24 mouse cellular contexts compared by ENCODE assay signal in the genomic region with DNA sequence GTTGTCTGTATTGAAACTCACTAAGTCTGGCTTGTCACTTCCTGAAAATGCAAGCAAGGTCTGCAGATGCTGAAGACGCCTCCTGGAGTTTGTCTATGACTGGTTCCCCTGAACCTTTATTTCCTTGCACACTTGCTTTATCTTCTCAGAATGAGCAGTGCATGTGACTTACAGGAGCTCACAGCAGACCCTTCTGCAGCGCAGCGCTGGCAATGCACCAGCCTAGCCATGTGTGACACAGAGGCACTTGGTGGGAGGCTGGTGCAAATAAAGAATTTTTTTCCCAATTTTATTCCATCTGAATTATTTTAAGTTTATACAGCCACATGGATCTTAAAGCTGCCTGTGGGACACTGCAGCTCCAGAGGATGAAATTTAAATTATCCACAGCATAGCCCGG. TPM values are rescaled to one million over a fixed set of nuclear protein-coding genes. Genes with fewer than 3 reads are reported as not detected.
DNase-seq lines count a peak whose midpoint lies in the region; ATAC-seq lines count a peak whose summit lies in the region.
"Had no signal": no experiment of that assay in that cellular context is flagged by ENCODE, and none has a peak within 500 bp of the region (broad histone marks: within the 10 kb centered on the region; RNA-seq: fewer than 3 reads in every experiment).

No protein-coding gene starts in this region.

- no peaks in the 10 kb centered on the region for H3K27me3 ChIP-seq in heart, embryonic 13.5 days (replicated peaks)
- no peaks in the 10 kb centered on the region for H3K27me3 ChIP-seq in neural tube, embryonic 12.5 days (replicated peaks)
- H3K27me3 ChIP-seq in neural tube, embryonic 15.5 days (replicated peaks) = no peaks in the 10 kb centered on the region
- H3K27me3 ChIP-seq: forebrain, embryonic 13.5 days; heart, embryonic 12.5 days; limb, embryonic 15.5 days; megakaryocyte, embryonic 14.5 days; Patski had no signal

- H3K4me2 ChIP-seq in heart, embryonic 13.5 days = no peak overlapping the region
- no peak overlapping the region for H3K4me2 ChIP-seq in neural tube, embryonic 12.5 days (replicated peaks)
- H3K4me2 ChIP-seq in neural tube, embryonic 15.5 days = no peak overlapping the region
- H3K4me2 ChIP-seq: forebrain, embryonic 13.5 days; heart, embryonic 12.5 days; limb, embryonic 15.5 days; lung, embryonic 14.5 days had no signal

- ATAC-seq in heart, embryonic 13.5 days (ENCODE audit: extremely low read depth, insufficient number of reproducible peaks, low FRiP score, low TSS enrichment) = no peak
- 0 out of 2 replicates have a peak, but pooled peaks have one; percentile 39 for ATAC-seq in neural tube, embryonic 12.5 days (ENCODE audit: low FRiP score, low read depth)
- peak; percentile 65; the same call in 1 of the 2 replicates for ATAC-seq in neural tube, embryonic 15.5 days (ENCODE audit: low FRiP score)
- ATAC-seq: forebrain, embryonic 13.5 days; hindbrain, postnatal 0 days; intestine, embryonic 16.5 days; Patski had no signal

- no peak overlapping the region for H3K4me3 ChIP-seq in heart, embryonic 13.5 days
- no peak overlapping the region for H3K4me3 ChIP-seq in neural tube, embryonic 12.5 days
- H3K4me3 ChIP-seq in neural tube, embryonic 15.5 days (replicated peaks) = no peak overlapping the region
- H3K4me3 ChIP-seq: forebrain, embryonic 13.5 days; heart, embryonic 12.5 days; limb, embryonic 15.5 days; megakaryocyte, embryonic 14.5 days had no signal

- no peaks in the 10 kb centered on the region; the same call in 1 of the 2 replicates for H3K9me3 ChIP-seq in heart, embryonic 13.5 days
- H3K9me3 ChIP-seq in neural tube, embryonic 12.5 days = no peaks in the 10 kb centered on the region
- H3K9me3 ChIP-seq in neural tube, embryonic 15.5 days (replicated peaks) = no peaks in the 10 kb centered on the region
- H3K9me3 ChIP-seq: forebrain, embryonic 13.5 days; heart, embryonic 12.5 days; limb, embryonic 15.5 days; megakaryocyte, embryonic 14.5 days had no signal

- peaks cover 27% of the 10 kb centered on the region for H3K4me1 ChIP-seq in heart, embryonic 13.5 days
- H3K4me1 ChIP-seq in neural tube, embryonic 12.5 days = peaks cover 16% of the 10 kb centered on the region; the same call in 1 of the 2 replicates
- peaks cover 12% of the 10 kb centered on the region; the same call in 1 of the 2 replicates for H3K4me1 ChIP-seq in neural tube, embryonic 15.5 days
- H3K4me1 ChIP-seq: forebrain, embryonic 13.5 days; limb, embryonic 15.5 days; megakaryocyte, embryonic 14.5 days had no signal

- no peaks in the 10 kb centered on the region for H3K36me3 ChIP-seq in heart, embryonic 13.5 days
- no peaks in the 10 kb centered on the region; the same call in 1 of the 2 replicates for H3K36me3 ChIP-seq in neural tube, embryonic 12.5 days
- peaks cover 12% of the 10 kb centered on the region; the same call in 1 of the 2 replicates for H3K36me3 ChIP-seq in neural tube, embryonic 15.5 days
- H3K36me3 ChIP-seq: G1E; heart, embryonic 12.5 days; limb, embryonic 15.5 days had no signal

- WGBS in heart, embryonic 13.5 days = 63% methylated on average over 4 of the region's 4 CpGs
- 76% methylated on average over 4 of the region's 4 CpGs for WGBS in neural tube, embryonic 12.5 days
- WGBS in neural tube, embryonic 15.5 days = 51% methylated on average over 4 of the region's 4 CpGs

- no peak overlapping the region for H3K27ac ChIP-seq in heart, embryonic 13.5 days (replicated peaks)
- no peak overlapping the region for H3K27ac ChIP-seq in neural tube, embryonic 12.5 days
- 0 out of 2 replicates have a peak overlapping the region, but pooled peaks have one; percentile 4 for H3K27ac ChIP-seq in neural tube, embryonic 15.5 days (replicated peaks)
- H3K27ac ChIP-seq: forebrain, embryonic 13.5 days; hindbrain, postnatal 0 days; limb, embryonic 15.5 days; liver, embryonic 14.5 days had no signal

- peak overlapping the region; percentile 19; the same call in 1 of the 2 replicates for H3K9ac ChIP-seq in heart, embryonic 13.5 days
- no peak overlapping the region for H3K9ac ChIP-seq in neural tube, embryonic 12.5 days
- no peak overlapping the region for H3K9ac ChIP-seq in neural tube, embryonic 15.5 days (replicated peaks)
- H3K9ac ChIP-seq: forebrain, embryonic 13.5 days; heart, embryonic 12.5 days; limb, embryonic 15.5 days; liver, embryonic 14.5 days; lung, embryonic 14.5 days had no signal

- no peak for DNase-seq in heart, postnatal 4 days
- peak; percentile 24 to 35 for DNase-seq in kidney, postnatal 4 days
- DNase-seq in kidney, postnatal 14 days = no peak
- no peak for DNase-seq in neural tube, embryonic 10.5 days (ENCODE audit: extremely low spot score, low spot score)
- DNase-seq: adrenal gland, postnatal 36 days; B cell, adult 2 months; cerebellum, adult 2 months; gastrocnemius, postnatal 14 days; heart, adult 18-20 months; heart, postnatal 14 days; kidney, postnatal 25 days; lung, embryonic 14.5 days had no signal

RNA-seq across cellular contexts. Expression of a gene that starts 55.3 kb away (rescaled TPM):
- 15.3 and 15.6 TPM in 2 replicates for polyA plus RNA-seq in heart, embryonic 13.5 days (2015; fragmentation: Nextera tagmentation; extraction: Ambion mirVana)
- total RNA-seq in heart, postnatal 4 days (2021) = 10 to 100 TPM; 17.3 to 20.6 TPM
- 16.1 and 18.1 TPM in 2 replicates for polyA plus RNA-seq in neural tube, embryonic 12.5 days (2016; fragmentation: Nextera tagmentation; extraction: Ambion mirVana)
- polyA plus RNA-seq in neural tube, embryonic 15.5 days (2015; fragmentation: Nextera tagmentation; extraction: Ambion mirVana) = 14.8 and 15.0 TPM in 2 replicates
- polyA plus RNA-seq: G1E had no signal

Comparison
In these comparisons a context has a peak if more than half of its experiments do, and no peak if none do; other contexts are left out.
1. DNase-seq: peak in kidney, postnatal 4 days (2 of 2); none in heart, postnatal 4 days (single experiment), kidney, postnatal 14 days (single experiment) and neural tube, embryonic 10.5 days (single experiment).